Mouse (Mus musculus) right cerebral cortex, postnatal 4 days (tissue): ENCODE data around the gene Mastl.

ENCODE experiments used
- DNase-seq: peaks from one replicate; pipeline ENCODE4 v3.0.0-alpha.2; 2022

The Mastl gene

GRCm38 (mm10) chr2:23155777-23156607 is at the start of gene Mastl, which contains the start of gene Yme1l1:
Mastl (minus strand) TSS chr2:23156024.
Yme1l1 (plus strand) TSS chr2:23156369.
- peak; percentile 97 for DNase-seq

GRCm38 (mm10) chr2:23202900-23203670 is 47.3 kb upstream of the Mastl start:
- DNase-seq, result no peak

GRCm38 (mm10) chr2:23201034-23201433 is 45.2 kb upstream of the Mastl start:
- DNase-seq, result no peak

GRCm38 (mm10) chr2:23194366-23194765 is 38.5 kb upstream of the Mastl start:
- no peak for DNase-seq

GRCm38 (mm10) chr2:23172305-23172704 is 16.5 kb upstream of the Mastl start:
- DNase-seq, result no peak

GRCm38 (mm10) chr2:23156608-23157081 is 821 bp upstream of the Mastl start:
- no peak for DNase-seq

GRCm38 (mm10) chr2:23155199-23155621 is 614 bp downstream of the Mastl start:
- DNase-seq, result no peak

- no peak for DNase-seq
These were observed 36.3 kb downstream of the Mastl start for GRCm38 (mm10) chr2:23119573-23119972.

GRCm38 (mm10) chr2:23102266-23102665 is 53.6 kb downstream of the Mastl start:
- DNase-seq, result no peak

GRCm38 (mm10) chr2:23097028-23097427 is 58.8 kb downstream of the Mastl start:
- no peak for DNase-seq

- DNase-seq, result no peak
These were observed 63.6 kb downstream of the Mastl start for GRCm38 (mm10) chr2:23092216-23092615.

- DNase-seq, result no peak
These were observed 71.3 kb downstream of the Mastl start for GRCm38 (mm10) chr2:23084540-23084939.

GRCm38 (mm10) chr2:23078588-23078987 is 77.2 kb downstream of the Mastl start:
- DNase-seq, result no peak

- no peak for DNase-seq
These were observed 78.1 kb downstream of the Mastl start for GRCm38 (mm10) chr2:23077693-23078092.

- no peak for DNase-seq
These were observed 79.0 kb downstream of the Mastl start for GRCm38 (mm10) chr2:23076783-23077182.

- DNase-seq, result no peak
These were observed 80.0 kb downstream of the Mastl start for GRCm38 (mm10) chr2:23075846-23076245.

- no peak for DNase-seq
These were observed 84.4 kb downstream of the Mastl start for GRCm38 (mm10) chr2:23071406-23071805.

GRCm38 (mm10) chr2:23070491-23070890 is 85.3 kb downstream of the Mastl start:
- no peak for DNase-seq

GRCm38 (mm10) chr2:23068894-23069744 is 86.7 kb downstream of the Mastl start:
- DNase-seq, result peak; percentile 92

GRCm38 (mm10) chr2:23068370-23068737 is 87.5 kb downstream of the Mastl start:
- DNase-seq, result no peak

GRCm38 (mm10) chr2:23067552-23068369 is 88.1 kb downstream of the Mastl start, which contains the start of gene Acbd5:
Acbd5 (plus strand) TSS chr2:23068167.
- DNase-seq, result peak; percentile 89
